Mouse (Mus musculus) large intestine, adult 2 months (tissue): ENCODE data around the gene Pus7l. TPM values are rescaled to one million over a fixed set of nuclear protein-coding genes. Genes with fewer than 3 reads are reported as not detected.

Source experiments
- DNase-seq: peaks from one replicate; pipeline ENCODE4 v3.0.0-alpha.2; 2012; ENCODE audit warnings: low read depth, low spot score
- WGBS: fragments of 180-500 bp; shearing (Covaris S2); methylation state at CpG from one replicate; pipeline ENCODE4 v1.1.7; 2018; 5-methylcytosine and 5-hydroxymethylcytosine counted together
- polyA plus RNA-seq: library from polyadenylated mRNA; depleted of rRNA; stranded (reverse); fragments of >200 nt; gene quantifications from 2 replicates; pipeline ENCODE4 v1.2.3, GENCODE M21; 2012; rRNA removed

The Pus7l gene
- polyA plus RNA-seq, 1 experiment: 2.8 TPM

DNA sequence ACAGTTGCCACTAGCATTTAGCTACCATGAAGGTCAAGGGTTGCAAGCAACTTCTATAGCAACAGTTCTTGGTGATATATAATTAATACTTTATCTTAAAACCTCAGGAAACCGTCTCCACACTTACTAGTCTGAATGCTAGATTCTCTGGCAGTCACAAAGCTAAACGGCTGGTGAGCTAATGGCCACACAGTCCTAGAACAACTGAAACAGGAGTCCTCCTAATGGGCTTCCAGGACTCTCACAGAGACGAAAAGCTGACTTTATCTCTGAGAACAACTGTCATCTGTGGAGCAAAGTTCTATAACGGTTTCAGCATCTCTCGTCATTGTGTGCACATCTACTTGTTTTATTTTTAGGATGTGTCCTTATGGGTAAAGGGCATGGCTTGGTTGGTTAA is 63.1 kb downstream of the Pus7l start:
- no peak for DNase-seq
- 79% methylated on average over 5 of the region's 5 CpGs for WGBS

DNA sequence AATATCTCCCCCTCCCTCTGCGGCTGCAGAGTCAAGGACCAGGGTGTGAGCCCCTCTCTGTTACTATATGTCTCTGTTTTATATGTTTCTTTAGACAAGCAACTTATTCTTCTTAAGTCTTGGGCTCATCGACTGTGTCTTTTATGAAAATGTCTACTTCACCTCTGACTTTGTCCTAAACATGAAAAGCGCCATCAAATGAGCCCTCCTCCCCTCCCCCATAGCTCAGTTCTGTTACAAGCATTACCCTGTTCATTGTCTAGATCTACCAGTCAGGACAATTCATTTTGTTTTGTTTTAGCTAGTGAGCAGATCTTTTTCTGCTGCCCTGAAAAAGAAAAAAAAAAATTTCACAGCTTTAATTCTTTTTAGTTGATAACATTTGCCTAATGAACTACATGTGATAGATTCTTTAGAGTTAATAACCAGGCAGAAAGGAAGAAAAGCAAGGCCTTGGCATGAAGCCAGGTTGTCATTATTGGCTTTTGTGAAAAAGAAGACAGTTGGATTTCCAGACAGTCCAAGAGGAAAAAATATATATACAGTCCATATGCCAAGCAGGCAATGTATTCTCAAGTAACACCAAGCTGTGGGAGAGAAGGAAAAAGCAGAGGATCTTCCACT is 63.7 kb downstream of the Pus7l start:
- 82% methylated on average over 3 of the region's 3 CpGs for WGBS

DNA sequence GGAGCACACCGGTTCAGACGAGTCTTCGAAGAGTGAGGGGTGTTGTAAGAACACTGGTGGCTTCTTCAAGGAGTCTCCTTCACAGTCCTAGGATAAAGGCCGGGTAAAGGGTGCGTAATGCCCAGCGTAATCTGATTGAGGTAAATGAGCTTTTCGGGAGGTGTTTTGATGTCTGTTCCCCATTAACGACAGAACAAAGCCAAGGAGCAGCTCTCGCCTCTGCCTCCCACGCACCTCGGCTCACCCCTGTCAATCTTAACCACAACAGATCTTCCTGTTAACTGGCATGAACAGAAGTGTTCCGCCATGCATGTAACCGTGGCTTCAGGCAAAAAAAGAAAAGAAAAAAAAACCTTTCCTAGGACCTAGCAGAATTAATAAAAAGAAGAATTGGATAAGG is 64.6 kb downstream of the Pus7l start:
- WGBS: 63% methylated on average over 13 of the region's 13 CpGs

More for the DNA sequence above, 63.7 kb downstream of the Pus7l start:
- DNase-seq: no peak

DNA sequence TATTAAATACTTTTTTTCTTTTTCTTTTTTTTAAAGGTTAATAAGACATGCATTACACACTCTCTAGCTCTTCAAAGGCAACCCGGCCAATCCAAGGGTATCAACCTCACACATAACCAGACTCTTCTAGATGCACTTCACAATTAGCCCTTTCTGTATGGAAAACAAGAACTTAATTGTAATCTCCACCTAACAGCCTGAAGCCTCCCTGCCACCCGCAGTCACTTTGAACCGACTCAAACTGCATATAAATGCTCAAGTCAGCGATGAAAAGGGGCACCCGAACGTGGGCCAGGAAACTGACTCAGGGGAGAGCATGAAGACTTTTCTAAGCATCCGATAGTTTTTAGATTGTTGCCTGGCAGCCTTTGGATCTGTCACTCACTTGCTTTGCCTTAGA is 66.1 kb downstream of the Pus7l start:
- 72% methylated on average over 7 of the region's 7 CpGs for WGBS
- DNase-seq: no peak

More for the DNA sequence above, 64.6 kb downstream of the Pus7l start:
- DNase-seq: no peak

DNA sequence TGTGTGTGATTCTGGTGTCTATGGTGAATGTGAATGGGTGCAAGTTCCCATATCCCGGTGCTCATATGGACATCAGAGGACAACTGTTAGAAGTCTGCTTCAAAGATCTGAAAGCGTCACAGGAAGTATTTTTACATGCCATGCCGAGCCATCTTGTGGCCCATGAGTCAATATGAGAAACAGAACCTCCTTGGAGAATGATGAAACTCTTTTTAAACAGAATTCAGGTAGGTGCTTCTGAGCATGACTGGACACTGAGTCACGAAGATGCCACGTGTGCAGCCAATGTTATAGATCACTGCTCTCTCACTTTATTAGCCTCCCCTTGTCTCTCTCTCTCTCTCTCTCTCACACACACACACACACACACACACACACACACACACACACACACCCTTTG is 67.4 kb downstream of the Pus7l start:
- 69% methylated on average over 5 of the region's 5 CpGs for WGBS
- DNase-seq: no peak

Other genes with a start within 250 kb of the Pus7l start
- gene Adamts20, start 78.1 kb downstream of the Pus7l start, polyA plus RNA-seq: 0.02 and 0.08 TPM in 2 replicates
- 16.9 and 24.4 TPM in 2 replicates for gene Irak4, start 96 bp upstream of the Pus7l start, polyA plus RNA-seq
- 59.0 and 64.5 TPM in 2 replicates for gene Twf1, start 46.3 kb upstream of the Pus7l start, polyA plus RNA-seq
- 16.0 and 18.7 TPM in 2 replicates for gene Tmem117, start 85.7 kb upstream of the Pus7l start, polyA plus RNA-seq